Mouse (Mus musculus) heart, embryonic 10.5 days (tissue): ENCODE data around the gene Trcg1. TPM values are rescaled to one million over a fixed set of nuclear protein-coding genes. Genes with fewer than 3 reads are reported as not detected.
"Not testable (repeated sequence)": the region's sequence is repeated elsewhere in the genome, so short reads cannot be mapped to it uniquely, and the experiment has no call there.

Source experiments
- DNase-seq: peaks from one replicate; pipeline ENCODE4 v3.0.0-alpha.2; 2017; ENCODE audit warnings: low spot score
- H3K27ac ChIP-seq: fragments of 300-500 bp; sonication (generic); 2 replicates; pipeline ENCODE4 v1.5.1; 2016; ENCODE audit warnings: mild to moderate bottlenecking
- H3K27me3 ChIP-seq: fragments of 300-500 bp; sonication (generic); 2 replicates; pipeline ENCODE4 v1.6.1; 2016; ENCODE audit warnings: mild to moderate bottlenecking; ENCODE audit not compliant: poor library complexity, insufficient read depth, severe bottlenecking
- H3K36me3 ChIP-seq: fragments of 300-500 bp; sonication (generic); 2 replicates; pipeline ENCODE4 v1.6.1; 2016; ENCODE audit warnings: mild to moderate bottlenecking, moderate library complexity
- H3K4me1 ChIP-seq: fragments of 300-500 bp; sonication (generic); 2 replicates; pipeline ENCODE4 v1.6.1; 2016; ENCODE audit warnings: mild to moderate bottlenecking
- H3K4me3 ChIP-seq: fragments of 300-500 bp; sonication (generic); 2 replicates; pipeline ENCODE4 v1.5.1; 2016; ENCODE audit warnings: mild to moderate bottlenecking, moderate library complexity
- H3K9me3 ChIP-seq: fragments of 300-500 bp; sonication (generic); 2 replicates; pipeline ENCODE4 v1.6.1; 2016; ENCODE audit warnings: mild to moderate bottlenecking, moderate library complexity
- WGBS: fragments of 180-500 bp; shearing (Covaris S2); methylation state at CpG from one replicate; pipeline ENCODE4 v1.1.7; 2016; 5-methylcytosine and 5-hydroxymethylcytosine counted together
- polyA plus RNA-seq: library from polyadenylated mRNA; unstranded; fragments of >200 nt; fragmentation: Nextera tagmentation; extraction: Ambion mirVana; gene quantifications from 2 replicates; pipeline ENCODE4 v1.2.1, GENCODE M21; 2016

Gene Trcg1
- not detected in 2 replicates for polyA plus RNA-seq

- Histone ChIP-seq H3K27ac (no peak within 1 kb of the TSS), H3K4me1 (peaks cover 4% of the 10 kb centered on the region), H3K9me3 (no peaks in the 10 kb centered on the region), H3K27me3 (0 out of 2 replicates have a peak, but pooled peaks cover 3% of the 10 kb centered on the region), H3K4me3 (no peak within 1 kb of the TSS), H3K36me3 (no peaks in the 10 kb centered on the region)
- 80% methylated on average over 2 of the region's 2 CpGs for WGBS
- no peak for DNase-seq
Measured at GRCm38 (mm10) chr9:57236256-57236655, at the start of gene Trcg1. Trcg1 (plus strand) TSS chr9:57236556.

- H3K36me3 ChIP-seq, result no peaks in the 10 kb centered on the region
- 74% methylated on average over 3 of the region's 3 CpGs for whole genome bisulfite sequencing
- H3K9me3 ChIP-seq, result no peaks in the 10 kb centered on the region
- no peak overlapping the region for H3K27ac ChIP-seq
- no peak overlapping the region for H3K4me3 ChIP-seq
- no peak for DNase-seq
- H3K27me3 ChIP-seq, result no peaks in the 10 kb centered on the region
- no peaks in the 10 kb centered on the region for H3K4me1 ChIP-seq
Measured at GRCm38 (mm10) chr9:57196708-57197107, 39.6 kb upstream of the Trcg1 start.

GRCm38 (mm10) chr9:57197414-57197813 lies 38.9 kb upstream of the Trcg1 start:
- H3K4me3 ChIP-seq, result no peak overlapping the region

GRCm38 (mm10) chr9:57202981-57203380 lies 33.4 kb upstream of the Trcg1 start:
- Histone ChIP-seq H3K9me3 (no peaks in the 10 kb centered on the region), H3K27me3 (no peaks in the 10 kb centered on the region), H3K27ac (no peak overlapping the region), H3K4me1 (no peaks in the 10 kb centered on the region), H3K4me3 (no peak overlapping the region), H3K36me3 (no peaks in the 10 kb centered on the region)
- DNase-seq, result no peak
- WGBS, result 75% methylated on average over 7 of the region's 7 CpGs

More at GRCm38 (mm10) chr9:57197414-57197813, 38.9 kb upstream of the Trcg1 start:
- Histone ChIP-seq H3K27me3 (no peaks in the 10 kb centered on the region), H3K9me3 (no peaks in the 10 kb centered on the region), H3K4me1 (no peaks in the 10 kb centered on the region), H3K36me3 (no peaks in the 10 kb centered on the region), H3K27ac (no peak overlapping the region)
- DNase-seq, result no peak
- 68% methylated on average over 8 of the region's 8 CpGs for WGBS

GRCm38 (mm10) chr9:57203571-57203970 lies 32.8 kb upstream of the Trcg1 start:
- not testable (repeated sequence) for H3K36me3 ChIP-seq, H3K27ac ChIP-seq, H3K9me3 ChIP-seq, H3K27me3 ChIP-seq, H3K4me1 ChIP-seq, H3K4me3 ChIP-seq
- 39% methylated on average over 13 of the region's 13 CpGs for WGBS
- peak; percentile 81 for DNase-seq

- Histone ChIP-seq H3K4me1 (no peaks in the 10 kb centered on the region), H3K9me3 (no peaks in the 10 kb centered on the region), H3K27me3 (no peaks in the 10 kb centered on the region), H3K4me3 (no peak overlapping the region), H3K36me3 (no peaks in the 10 kb centered on the region), H3K27ac (no peak overlapping the region)
- 67% methylated on average over 2 of the region's 2 CpGs for WGBS
- no peak for DNase-seq
Measured at GRCm38 (mm10) chr9:57206896-57207295, 29.5 kb upstream of the Trcg1 start.

- Histone ChIP-seq H3K4me3 (no peak overlapping the region), H3K4me1 (no peaks in the 10 kb centered on the region), H3K36me3 (no peaks in the 10 kb centered on the region), H3K27ac (no peak overlapping the region), H3K27me3 (no peaks in the 10 kb centered on the region), H3K9me3 (no peaks in the 10 kb centered on the region)
- DNase-seq, result no peak
- 31% methylated on average over 3 of the region's 3 CpGs for WGBS
Measured at GRCm38 (mm10) chr9:57209316-57209715, 27.0 kb upstream of the Trcg1 start.

GRCm38 (mm10) chr9:57212448-57213222 lies 23.7 kb upstream of the Trcg1 start:
- Histone ChIP-seq H3K36me3 (no peaks in the 10 kb centered on the region), H3K4me3 (no peak overlapping the region), H3K4me1 (no peaks in the 10 kb centered on the region), H3K27me3 (peaks cover 4% of the 10 kb centered on the region; the same call in 1 of the 2 replicates), H3K9me3 (no peaks in the 10 kb centered on the region), H3K27ac (no peak overlapping the region)
- 67% methylated on average over 9 of the region's 9 CpGs for WGBS
- DNase-seq, result no peak

GRCm38 (mm10) chr9:57214500-57214899 lies 21.9 kb upstream of the Trcg1 start:
- H3K4me3 ChIP-seq, result no peak overlapping the region
- no peak for DNase-seq
- no peaks in the 10 kb centered on the region for H3K9me3 ChIP-seq
- H3K4me1 ChIP-seq, result no peaks in the 10 kb centered on the region
- H3K27me3 ChIP-seq, result peaks cover 14% of the 10 kb centered on the region; the same call in 1 of the 2 replicates
- H3K27ac ChIP-seq, result no peak overlapping the region
- 73% methylated on average over 6 of the region's 6 CpGs for WGBS
- H3K36me3 ChIP-seq, result no peaks in the 10 kb centered on the region

- 80% methylated on average over 6 of the region's 6 CpGs for WGBS
- Histone ChIP-seq H3K9me3 (no peaks in the 10 kb centered on the region), H3K36me3 (no peaks in the 10 kb centered on the region), H3K27ac (no peak overlapping the region), H3K27me3 (peaks cover 17% of the 10 kb centered on the region; the same call in 1 of the 2 replicates), H3K4me1 (no peaks in the 10 kb centered on the region), H3K4me3 (no peak overlapping the region)
- peak; percentile 70 for DNase-seq
Measured at GRCm38 (mm10) chr9:57217220-57217619, 19.1 kb upstream of the Trcg1 start.

GRCm38 (mm10) chr9:57218776-57219175 lies 17.6 kb upstream of the Trcg1 start:
- no peaks in the 10 kb centered on the region for H3K9me3 ChIP-seq
- no peaks in the 10 kb centered on the region for H3K4me1 ChIP-seq
- no peaks in the 10 kb centered on the region for H3K36me3 ChIP-seq
- H3K4me3 ChIP-seq, result no peak overlapping the region
- WGBS, result 82% methylated on average over 5 of the region's 5 CpGs
- no peak overlapping the region for H3K27ac ChIP-seq
- peaks cover 17% of the 10 kb centered on the region; the same call in 1 of the 2 replicates for H3K27me3 ChIP-seq
- peak; percentile 45 for DNase-seq

- no peak overlapping the region for H3K4me3 ChIP-seq
- peak; percentile 62 for DNase-seq
- no peaks in the 10 kb centered on the region for H3K36me3 ChIP-seq
- 77% methylated on average over 1 of the region's 1 CpGs for WGBS
- H3K27ac ChIP-seq, result no peak overlapping the region
- no peaks in the 10 kb centered on the region for H3K9me3 ChIP-seq
- H3K4me1 ChIP-seq, result no peaks in the 10 kb centered on the region
- peaks cover 17% of the 10 kb centered on the region; the same call in 1 of the 2 replicates for H3K27me3 ChIP-seq
Measured at GRCm38 (mm10) chr9:57219511-57219910, 16.8 kb upstream of the Trcg1 start.

- 19% methylated on average over 6 of the region's 6 CpGs for WGBS
- peak; percentile 79 for DNase-seq
Measured at GRCm38 (mm10) chr9:57220356-57220755, 16.0 kb upstream of the Trcg1 start.

More at GRCm38 (mm10) chr9:57220356-57220755, 16.0 kb upstream of the Trcg1 start:
- Histone ChIP-seq H3K9me3 (no peaks in the 10 kb centered on the region), H3K36me3 (no peaks in the 10 kb centered on the region), H3K4me1 (no peaks in the 10 kb centered on the region), H3K27ac (no peak overlapping the region), H3K4me3 (no peak overlapping the region), H3K27me3 (peaks cover 17% of the 10 kb centered on the region; the same call in 1 of the 2 replicates)
